Mouse (Mus musculus): ENCODE results near the gene Btla. TPM values are rescaled to one million over a fixed set of nuclear protein-coding genes. Genes with fewer than 3 reads are reported as not detected.

The Btla gene
- polyA plus RNA-seq, 1 experiment from 2014 or later = 0.87 TPM

- TF ChIP-seq EP300 (IDR thresholded peaks at IDR 0.05; ENCODE audit: low read depth) = no peak
- TF ChIP-seq CTCF (IDR thresholded peaks at IDR 0.05; ENCODE audit: low read depth) = no peak
- H3K27ac ChIP-seq (ENCODE audit: low read depth) = no peak overlapping the region
- WGBS (ENCODE audit: insufficient replicate concordance) = 45% methylated on average over 4 of the region's 4 CpGs
- DNase-seq = no peak
- no peaks in the 10 kb centered on the region for H3K4me1 ChIP-seq (ENCODE audit: insufficient read depth)
- no peak overlapping the region for H3K4me2 ChIP-seq (ENCODE audit: low read depth, low read length)
- ATAC-seq = no peak
- no peaks in the 10 kb centered on the region for H3K9me3 ChIP-seq (ENCODE audit: low read length)
- H3K4me3 ChIP-seq (ENCODE audit: low read depth, low read length) = no peak overlapping the region
- no peaks in the 10 kb centered on the region for H3K27me3 ChIP-seq (ENCODE audit: insufficient read depth, low read length)
- no peak overlapping the region for H3K9ac ChIP-seq (replicated peaks)
- no peaks in the 10 kb centered on the region for H3K36me3 ChIP-seq (replicated peaks; ENCODE audit: insufficient read depth, low read length)
Observed at GRCm38 (mm10) chr16:45204438-45204837, 19.7 kb upstream of the Btla start.

GRCm38 (mm10) chr16:45204859-45205670 lies 19.1 kb upstream of the Btla start:
- Histone ChIP-seq H3K9ac (replicated peaks) (no peak overlapping the region), H3K36me3 (replicated peaks; ENCODE audit: insufficient read depth, low read length) (no peaks in the 10 kb centered on the region), H3K4me2 (ENCODE audit: low read depth, low read length) (no peak overlapping the region), H3K27ac (ENCODE audit: low read depth) (no peak overlapping the region), H3K27me3 (ENCODE audit: insufficient read depth, low read length) (no peaks in the 10 kb centered on the region), H3K9me3 (ENCODE audit: low read length) (no peaks in the 10 kb centered on the region), H3K4me1 (ENCODE audit: insufficient read depth) (no peaks in the 10 kb centered on the region), H3K4me3 (ENCODE audit: low read depth, low read length) (no peak overlapping the region)
- no peak for ATAC-seq
- 47% methylated on average over 12 of the region's 12 CpGs for whole genome bisulfite sequencing (ENCODE audit: insufficient replicate concordance)
- no peak for TF ChIP-seq EP300 (IDR thresholded peaks at IDR 0.05; ENCODE audit: low read depth)
- TF ChIP-seq CTCF (IDR thresholded peaks at IDR 0.05; ENCODE audit: low read depth) = no peak
- DNase-seq = no peak

GRCm38 (mm10) chr16:45222016-45222415 lies 2.1 kb upstream of the Btla start:
- ATAC-seq (no peak), DNase-seq (no peak)
- H3K9me3 ChIP-seq (ENCODE audit: low read length) = no peaks in the 10 kb centered on the region
- H3K4me3 ChIP-seq (ENCODE audit: low read depth, low read length) = no peak overlapping the region
- no peak for TF ChIP-seq EP300 (IDR thresholded peaks at IDR 0.05; ENCODE audit: low read depth)
- no peak overlapping the region for H3K9ac ChIP-seq (replicated peaks)
- H3K27me3 ChIP-seq (ENCODE audit: insufficient read depth, low read length) = no peaks in the 10 kb centered on the region
- H3K36me3 ChIP-seq (replicated peaks; ENCODE audit: insufficient read depth, low read length) = no peaks in the 10 kb centered on the region
- H3K4me2 ChIP-seq (ENCODE audit: low read depth, low read length) = no peak overlapping the region
- 71% methylated on average over 2 of the region's 2 CpGs for WGBS (ENCODE audit: insufficient replicate concordance)
- H3K4me1 ChIP-seq (ENCODE audit: insufficient read depth) = no peaks in the 10 kb centered on the region
- no peak overlapping the region for H3K27ac ChIP-seq (ENCODE audit: low read depth)

GRCm38 (mm10) chr16:45222771-45223170 lies 1.3 kb upstream of the Btla start:
- Histone ChIP-seq H3K9ac (replicated peaks) (no peak overlapping the region), H3K4me1 (ENCODE audit: insufficient read depth) (no peaks in the 10 kb centered on the region), H3K36me3 (replicated peaks; ENCODE audit: insufficient read depth, low read length) (no peaks in the 10 kb centered on the region), H3K4me2 (ENCODE audit: low read depth, low read length) (no peak overlapping the region), H3K27ac (ENCODE audit: low read depth) (no peak overlapping the region), H3K27me3 (ENCODE audit: insufficient read depth, low read length) (no peaks in the 10 kb centered on the region), H3K9me3 (ENCODE audit: low read length) (no peaks in the 10 kb centered on the region), H3K4me3 (ENCODE audit: low read depth, low read length) (no peak overlapping the region)
- DNase-seq (no peak), ATAC-seq (no peak)
- 40% methylated on average over 3 of the region's 3 CpGs for WGBS (ENCODE audit: insufficient replicate concordance)
- TF ChIP-seq EP300 (IDR thresholded peaks at IDR 0.05; ENCODE audit: low read depth) = no peak
- no peak for TF ChIP-seq CTCF (IDR thresholded peaks at IDR 0.05; ENCODE audit: low read depth)

GRCm38 (mm10) chr16:45224431-45225008 lies 405 bp downstream of the Btla start:
- H3K36me3 ChIP-seq (replicated peaks; ENCODE audit: insufficient read depth, low read length) = no peaks in the 10 kb centered on the region
- no peak for TF ChIP-seq EP300 (IDR thresholded peaks at IDR 0.05; ENCODE audit: low read depth)
- no peaks in the 10 kb centered on the region for H3K27me3 ChIP-seq (ENCODE audit: insufficient read depth, low read length)
- WGBS (ENCODE audit: insufficient replicate concordance) = 47% methylated on average over 4 of the region's 4 CpGs
- H3K9ac ChIP-seq (replicated peaks) = no peak overlapping the region
- H3K4me1 ChIP-seq (ENCODE audit: insufficient read depth) = no peaks in the 10 kb centered on the region
- H3K9me3 ChIP-seq (ENCODE audit: low read length) = no peaks in the 10 kb centered on the region
- ATAC-seq (no peak), DNase-seq (no peak)
- H3K4me2 ChIP-seq (ENCODE audit: low read depth, low read length) = peak overlapping the region; percentile 40
- H3K4me3 ChIP-seq (ENCODE audit: low read depth, low read length) = no peak overlapping the region
- no peak overlapping the region for H3K27ac ChIP-seq (ENCODE audit: low read depth)

- Histone ChIP-seq H3K36me3 (replicated peaks; ENCODE audit: insufficient read depth, low read length) (no peaks in the 10 kb centered on the region), H3K27me3 (ENCODE audit: insufficient read depth, low read length) (no peaks in the 10 kb centered on the region), H3K9ac (replicated peaks) (no peak overlapping the region), H3K4me2 (ENCODE audit: low read depth, low read length) (no peak overlapping the region), H3K4me3 (ENCODE audit: low read depth, low read length) (no peak overlapping the region), H3K27ac (ENCODE audit: low read depth) (no peak overlapping the region), H3K9me3 (ENCODE audit: low read length) (no peaks in the 10 kb centered on the region), H3K4me1 (ENCODE audit: insufficient read depth) (no peaks in the 10 kb centered on the region)
- TF ChIP-seq CTCF (IDR thresholded peaks at IDR 0.05; ENCODE audit: low read depth) = no peak
- no peak for TF ChIP-seq EP300 (IDR thresholded peaks at IDR 0.05; ENCODE audit: low read depth)
- DNase-seq = no peak
- 63% methylated on average over 1 of the region's 1 CpGs for WGBS (ENCODE audit: insufficient replicate concordance)
- no peak for ATAC-seq
Observed at GRCm38 (mm10) chr16:45227002-45227401, 2.9 kb downstream of the Btla start.

Data from liver, postnatal 0 days (tissue).